Mouse (Mus musculus) urinary bladder, postnatal 25 days (tissue): ENCODE data around the gene Ubp1.
A peak's percentile ranks its signal among the peaks of the same experiment; 100 is the strongest.
"Not testable (repeated sequence)": the region's sequence is repeated elsewhere in the genome, so short reads cannot be mapped to it uniquely, and the experiment has no call there.

Source experiments
- DNase-seq: peaks from one replicate; pipeline ENCODE4 v3.0.0; 2022; ENCODE audit warnings: low spot score

Gene Ubp1

GRCm38 (mm10) chr9:113930534-113931374 is at the start of gene Ubp1:
Ubp1 (plus strand) TSS chr9:113930934.
- DNase-seq, result peak; percentile 82

DNA sequence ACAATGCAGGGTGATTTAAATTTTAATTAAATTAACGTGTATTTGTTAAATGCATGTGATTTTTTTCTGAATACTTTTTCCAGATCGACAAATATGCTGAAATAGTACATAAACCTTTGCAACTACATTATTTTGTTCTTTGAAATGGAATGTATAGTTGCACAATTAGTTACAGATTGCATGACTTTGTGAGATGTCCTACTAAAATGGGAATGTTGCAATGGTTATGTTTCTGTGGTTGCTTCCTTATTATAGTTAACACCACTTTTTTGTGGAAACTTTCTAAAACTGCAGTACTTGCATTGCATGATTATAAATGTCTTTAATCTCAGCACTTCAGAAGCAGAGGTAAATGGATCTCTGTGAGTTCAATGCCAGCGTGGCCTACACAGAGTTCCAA is 35.8 kb upstream of the Ubp1 start:
- no peak for DNase-seq

GRCm38 (mm10) chr9:113903136-113903535 is 27.6 kb upstream of the Ubp1 start:
- DNase-seq, result no peak

DNA sequence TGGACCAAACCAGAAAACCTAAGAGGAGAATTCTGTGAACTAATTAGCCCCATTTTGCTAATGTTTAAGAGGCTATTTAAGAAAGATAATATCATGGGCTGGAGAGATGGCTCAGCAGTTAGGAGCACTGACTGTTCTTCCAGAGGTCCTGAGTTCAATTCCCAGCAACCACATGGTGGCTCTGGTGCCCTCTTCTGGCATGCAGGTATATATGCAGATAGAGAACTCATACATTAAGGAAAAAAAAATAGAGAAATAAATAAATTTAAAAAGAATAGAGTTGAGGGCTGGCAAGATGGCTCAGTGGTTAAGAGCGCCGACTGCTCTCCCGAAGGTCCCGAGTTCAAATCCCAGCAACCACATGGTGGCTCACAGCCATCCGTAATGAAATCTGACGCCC is 26.4 kb upstream of the Ubp1 start:
- not testable (repeated sequence) for DNase-seq

DNA sequence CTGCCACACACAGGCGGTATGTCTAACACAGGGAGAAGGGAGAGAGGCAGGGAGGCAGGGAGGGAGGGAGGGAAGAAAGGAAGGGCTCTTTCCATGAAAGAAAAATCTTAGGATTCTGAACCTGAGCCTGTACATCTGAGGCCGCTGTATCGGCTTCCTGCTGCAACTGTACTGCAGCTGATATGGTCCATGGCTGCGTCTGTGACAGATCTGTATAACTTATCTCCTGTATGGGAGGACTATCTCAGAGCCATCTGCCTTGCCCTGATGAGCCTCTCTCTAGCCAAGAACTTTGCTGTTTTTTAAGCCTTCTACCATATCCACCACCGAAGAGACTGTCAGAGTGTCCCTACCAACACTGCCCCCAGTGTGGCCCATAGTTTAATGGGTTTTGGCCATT is 14.9 kb upstream of the Ubp1 start:
- DNase-seq, result no peak

DNA sequence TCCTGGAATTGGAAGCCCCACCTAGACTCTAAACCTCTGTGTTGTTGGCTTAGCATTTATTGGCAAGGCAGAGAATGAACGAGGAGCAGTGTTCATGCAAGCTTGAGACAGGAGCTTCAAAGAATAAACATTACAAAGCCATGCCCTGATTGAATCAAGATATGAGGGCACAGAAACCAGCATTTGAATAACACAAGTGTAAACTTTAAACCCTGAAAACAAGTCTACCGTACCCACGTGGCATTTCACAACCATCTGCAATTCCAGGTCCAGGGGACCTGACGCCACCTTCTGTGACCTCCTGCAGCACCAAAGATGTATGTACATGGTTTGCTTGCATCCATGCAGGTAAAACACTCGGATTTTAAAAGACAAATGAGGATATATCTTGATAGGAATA is 8.1 kb upstream of the Ubp1 start:
- DNase-seq, result no peak

DNA sequence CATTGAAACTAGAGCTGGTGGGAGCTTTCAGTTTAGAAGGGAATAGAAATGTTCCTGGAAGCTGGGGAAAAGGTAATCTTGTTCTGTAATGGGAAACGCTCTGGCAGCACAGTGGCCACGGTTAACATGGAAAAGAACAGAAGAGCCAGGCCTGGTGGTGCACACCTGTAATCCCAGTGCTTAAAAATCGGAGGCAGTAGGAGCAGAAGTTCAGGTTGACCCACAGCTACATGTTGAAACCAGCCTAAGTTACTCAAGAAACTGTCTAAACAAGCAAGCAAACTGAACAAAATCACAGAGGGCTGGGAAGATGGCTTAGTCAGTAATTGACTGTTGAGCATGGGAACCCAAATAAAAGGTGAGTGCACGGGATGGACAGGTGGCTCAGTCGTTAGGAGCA is 5.9 kb upstream of the Ubp1 start:
- DNase-seq, result no peak

DNA sequence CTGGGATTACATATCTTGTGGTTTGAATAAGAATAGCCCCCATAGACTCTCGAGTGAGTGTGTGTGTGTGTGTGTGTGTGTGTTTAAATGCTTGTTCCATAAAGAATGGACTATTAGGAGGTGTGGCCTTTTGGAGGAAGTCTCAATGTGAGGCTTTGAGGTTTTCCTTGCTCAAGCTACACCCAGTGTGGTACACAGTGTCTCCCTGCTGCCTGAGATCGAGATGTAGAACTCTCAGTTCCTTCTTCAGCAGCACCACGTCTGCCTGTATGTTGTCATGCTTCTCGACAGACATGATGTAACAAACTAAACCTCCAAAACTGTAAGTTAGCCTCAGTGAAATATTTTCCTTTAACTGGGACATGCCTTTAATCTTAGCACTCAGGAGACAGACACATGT is 2.1 kb upstream of the Ubp1 start:
- no peak for DNase-seq

- no peak for DNase-seq
Observed at GRCm38 (mm10) chr9:113929676-113930075, 1.1 kb upstream of the Ubp1 start.

DNA sequence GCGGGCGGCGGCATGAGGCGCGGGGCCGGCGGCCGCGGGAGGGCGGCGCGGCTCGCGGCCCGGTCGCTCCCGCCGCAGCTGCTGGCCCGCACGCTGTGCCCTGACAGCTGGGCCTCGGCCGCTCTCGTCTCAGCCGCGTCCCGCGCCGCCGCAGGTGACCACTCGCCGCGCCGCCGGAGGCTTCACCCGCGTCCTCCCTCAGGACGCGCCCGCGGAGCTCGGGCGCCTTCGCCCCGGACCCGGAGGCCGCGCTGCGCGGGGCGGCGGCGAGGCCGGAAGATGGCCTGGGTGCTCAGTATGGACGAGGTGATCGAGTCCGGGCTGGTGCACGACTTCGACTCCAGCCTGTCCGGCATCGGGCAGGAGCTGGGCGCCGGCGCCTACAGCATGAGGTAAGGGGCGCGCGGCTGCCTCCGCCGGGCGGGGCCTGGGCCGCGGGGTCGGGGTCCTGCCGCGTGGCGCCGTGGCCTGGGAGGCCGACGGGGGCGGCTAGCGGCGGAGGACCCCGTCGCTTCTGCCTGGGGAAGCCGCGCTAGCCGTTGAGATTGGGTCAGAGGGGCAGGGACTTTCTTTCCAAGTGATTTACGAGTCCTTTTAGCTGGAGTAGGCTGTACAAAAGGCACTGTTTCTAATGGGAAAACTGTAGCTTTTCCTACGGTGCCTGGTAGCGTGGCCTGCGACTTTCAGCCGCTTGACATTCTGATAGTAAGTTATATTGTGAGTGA is 803 bp downstream of the Ubp1 start:
- peak; percentile 22 for DNase-seq

GRCm38 (mm10) chr9:113932100-113932470 is 1.4 kb downstream of the Ubp1 start:
- DNase-seq, result peak; percentile 8

DNA sequence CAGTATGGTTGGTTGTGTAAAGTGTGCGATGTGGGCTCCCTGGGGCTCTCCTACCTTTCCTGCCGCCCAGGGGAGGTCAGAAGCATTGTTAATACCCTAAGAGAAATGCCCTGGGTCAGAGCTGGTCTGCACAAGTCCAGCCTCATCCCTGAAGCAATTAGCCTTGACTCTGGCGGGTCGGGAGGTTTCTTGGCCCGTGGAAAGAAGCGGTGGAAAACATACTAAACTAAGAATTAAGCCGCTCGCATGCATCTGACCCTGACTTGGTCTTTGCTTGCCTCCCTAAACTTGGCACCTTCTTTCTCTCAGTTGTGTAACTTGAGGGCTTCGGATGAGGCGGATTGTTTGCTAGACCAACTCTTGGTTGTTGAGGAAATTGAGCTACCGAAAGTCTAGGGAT is 1.8 kb downstream of the Ubp1 start:
- DNase-seq, result no peak

DNA sequence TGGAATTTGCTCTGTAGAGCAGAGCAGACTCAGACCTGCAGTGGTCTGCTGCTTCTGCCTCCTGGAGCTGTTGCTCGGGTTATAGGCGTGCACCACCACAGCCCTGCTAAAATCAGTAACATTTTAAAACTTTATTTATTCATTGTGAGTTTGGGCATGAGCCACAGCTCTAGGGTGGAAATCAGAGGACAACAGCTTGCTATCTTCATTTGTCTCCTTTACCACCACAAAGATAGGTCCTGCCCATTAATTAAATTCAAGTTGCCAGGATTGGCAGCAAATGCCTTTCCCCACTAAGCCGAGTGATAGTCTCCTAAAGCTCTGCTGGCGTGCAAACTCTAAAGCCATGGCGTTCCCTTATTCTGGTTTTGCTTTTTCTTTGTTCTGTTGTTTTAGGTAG is 4.9 kb downstream of the Ubp1 start:
- no peak for DNase-seq

DNA sequence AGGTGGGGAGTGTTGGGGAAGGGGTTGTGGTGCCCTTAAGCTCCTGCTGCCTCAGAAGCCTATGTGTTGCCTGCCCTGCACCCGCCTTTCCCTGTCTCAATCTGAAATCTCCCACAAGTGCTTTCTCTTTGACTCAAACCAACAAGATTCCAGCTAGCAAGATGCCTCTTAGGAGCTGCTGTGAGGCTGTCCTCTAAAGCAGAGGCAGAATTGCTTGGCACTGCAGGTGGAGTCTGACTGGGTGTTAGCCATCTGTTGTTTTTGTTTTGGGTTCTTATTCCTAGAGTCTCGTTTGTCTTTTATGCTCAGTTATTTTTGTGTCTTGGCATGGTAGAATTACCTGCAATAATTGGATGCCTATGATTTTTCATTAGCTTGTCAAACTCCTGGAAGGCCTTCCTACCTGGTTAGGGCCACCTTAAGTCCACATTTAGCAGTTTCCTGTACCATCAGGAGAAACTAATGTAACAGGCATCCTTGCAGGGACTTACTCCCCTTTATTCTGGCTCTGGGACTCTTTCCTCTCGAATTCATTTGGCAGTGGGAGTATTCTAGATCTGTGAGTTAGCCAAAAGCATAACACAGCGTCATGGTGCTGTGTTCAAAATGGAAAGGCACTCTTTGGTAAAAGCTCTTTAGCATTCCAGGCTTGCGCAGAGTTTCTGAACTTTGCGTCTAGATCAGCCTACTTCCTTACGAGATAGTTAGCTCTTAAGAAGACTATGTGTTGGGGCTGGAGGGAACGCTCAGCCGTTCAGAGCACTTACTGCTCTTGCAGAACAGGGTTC is 8.5 kb downstream of the Ubp1 start:
- DNase-seq, result no peak

- DNase-seq, result no peak
Observed at GRCm38 (mm10) chr9:113941103-113941805, 10.5 kb downstream of the Ubp1 start.

GRCm38 (mm10) chr9:113943372-113943771 is 12.6 kb downstream of the Ubp1 start:
- no peak for DNase-seq

DNA sequence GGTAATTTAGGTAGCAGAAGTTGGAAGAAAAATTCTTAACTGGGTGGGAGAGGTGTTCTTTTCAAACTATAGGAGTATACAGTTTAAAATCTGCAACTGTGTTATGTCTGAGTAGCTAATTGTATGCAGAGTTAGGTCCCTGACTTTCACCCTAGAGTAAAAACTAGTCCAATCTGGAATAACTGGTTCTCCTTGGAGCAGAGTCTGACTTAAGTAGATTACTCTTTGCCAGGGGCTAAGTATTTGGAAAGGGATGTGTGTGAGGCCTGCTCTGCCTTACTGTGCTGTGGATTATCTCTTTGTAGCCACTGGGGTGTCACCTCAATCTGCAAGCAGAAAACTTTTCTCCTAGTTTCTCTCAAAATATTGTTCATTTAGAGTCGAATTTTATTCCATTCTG is 16.5 kb downstream of the Ubp1 start:
- no peak for DNase-seq

GRCm38 (mm10) chr9:113957777-113958176 is 27.0 kb downstream of the Ubp1 start:
- no peak for DNase-seq

DNA sequence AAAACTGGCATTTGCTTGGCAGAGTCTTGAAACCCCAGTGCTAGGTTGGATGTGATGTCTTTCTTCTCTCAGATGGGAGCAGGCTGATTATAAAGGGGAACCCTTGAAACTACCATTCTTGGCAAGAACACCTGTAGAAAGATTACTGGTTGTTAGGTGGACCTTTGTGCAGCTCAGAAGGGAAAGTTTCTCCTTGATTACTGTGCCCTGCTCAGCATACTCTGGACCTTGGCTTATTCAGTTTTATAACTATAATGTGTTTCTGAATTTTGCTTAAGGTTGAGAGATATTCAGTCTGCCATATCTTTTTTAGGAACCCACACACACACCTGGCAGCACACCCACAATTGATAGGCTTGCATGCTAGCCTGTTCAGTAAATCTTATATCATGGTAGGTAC is 33.0 kb downstream of the Ubp1 start:
- no peak for DNase-seq

- no peak for DNase-seq
Observed at GRCm38 (mm10) chr9:113964415-113964814, 33.7 kb downstream of the Ubp1 start.

DNA sequence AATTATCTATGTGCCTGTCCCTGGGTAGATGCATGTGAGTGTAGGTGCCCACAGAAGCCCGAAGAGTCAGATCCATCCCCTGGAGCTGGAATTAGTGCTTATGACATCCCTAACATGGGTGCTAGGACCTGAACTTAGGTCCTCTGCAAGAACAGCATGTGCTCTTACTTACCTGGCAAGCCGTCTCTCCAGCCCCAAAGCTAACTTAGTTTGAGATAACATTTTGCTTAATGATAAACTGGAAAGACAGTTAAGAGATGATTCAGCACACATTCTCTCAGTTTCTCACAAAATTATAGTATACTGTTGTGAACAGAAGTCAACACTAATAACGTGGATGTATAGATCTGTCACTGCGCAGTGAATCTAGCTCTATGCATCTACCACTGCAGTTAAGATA is 36.1 kb downstream of the Ubp1 start:
- no peak for DNase-seq

GRCm38 (mm10) chr9:113968967-113969366 is 38.2 kb downstream of the Ubp1 start:
- no peak for DNase-seq
